Mouse (Mus musculus) lung, embryonic 14.5 days (tissue): ENCODE measurements at regions not wholly inside any gene's neighbourhood (a gene's known extent, or its start where the extent isn't known, plus 50 kb on each side); places are given as distances from the start of the nearest gene placed in this dataset.

ENCODE experiments used
- ATAC-seq: fragments of 200-750 bp; cut with Nextera tagmentation; 2 replicates; pipeline ENCODE4 v1.8.0; 2017; ENCODE audit warnings: mild to moderate bottlenecking, moderate TSS enrichment, moderate library complexity; ENCODE audit not compliant: insufficient read depth
- DNase-seq: peaks from one replicate; pipeline ENCODE4 v3.0.0-alpha.2; 2015
- H3K27ac ChIP-seq: fragments of 300-500 bp; sonication (generic); 2 replicates; pipeline ENCODE4 v1.5.1; 2014; ENCODE audit warnings: low read depth, mild to moderate bottlenecking, moderate library complexity
- H3K27me3 ChIP-seq: fragments of 300-500 bp; sonication (generic); 2 replicates; pipeline ENCODE4 v1.6.1; 2014; ENCODE audit warnings: low read length, control low read depth; ENCODE audit not compliant: insufficient read depth
- H3K36me3 ChIP-seq: fragments of 300-500 bp; sonication (generic); 2 replicates; pipeline ENCODE4 v1.6.1; 2014; ENCODE audit warnings: control low read depth; ENCODE audit not compliant: insufficient read depth
- H3K4me1 ChIP-seq: fragments of 300-500 bp; sonication (generic); 2 replicates; pipeline ENCODE4 v1.6.1; 2014; ENCODE audit warnings: antibody characterized with exemption, control low read depth; ENCODE audit not compliant: insufficient read depth
- H3K4me2 ChIP-seq: fragments of 300-500 bp; sonication (generic); 2 replicates; pipeline ENCODE4 v1.6.1; 2014; ENCODE audit warnings: mild to moderate bottlenecking
- H3K4me3 ChIP-seq: fragments of 300-500 bp; sonication (generic); 2 replicates; pipeline ENCODE4 v1.5.1; 2014; ENCODE audit warnings: low read depth, low read length
- H3K9ac ChIP-seq: fragments of 300-500 bp; sonication (generic); 2 replicates; pipeline ENCODE4 v1.6.1; 2014
- H3K9me3 ChIP-seq: fragments of 300-500 bp; sonication (generic); 2 replicates; pipeline ENCODE4 v1.6.1; 2016; ENCODE audit warnings: low read depth, low read length, control low read depth
- CTCF ChIP-seq: IDR thresholded peaks from 2 replicates; pipeline ENCODE4 v1.5.1; 2016; ENCODE audit warnings: antibody characterized with exemption, low read depth
- WGBS: fragments of 180-500 bp; shearing (Covaris S2); extraction: QIAGEN DNeasy Blood & Tissue Kit; methylation state at CpG from one replicate; pipeline ENCODE4 v1.1.7; 2014; 5-methylcytosine and 5-hydroxymethylcytosine counted together

DNA sequence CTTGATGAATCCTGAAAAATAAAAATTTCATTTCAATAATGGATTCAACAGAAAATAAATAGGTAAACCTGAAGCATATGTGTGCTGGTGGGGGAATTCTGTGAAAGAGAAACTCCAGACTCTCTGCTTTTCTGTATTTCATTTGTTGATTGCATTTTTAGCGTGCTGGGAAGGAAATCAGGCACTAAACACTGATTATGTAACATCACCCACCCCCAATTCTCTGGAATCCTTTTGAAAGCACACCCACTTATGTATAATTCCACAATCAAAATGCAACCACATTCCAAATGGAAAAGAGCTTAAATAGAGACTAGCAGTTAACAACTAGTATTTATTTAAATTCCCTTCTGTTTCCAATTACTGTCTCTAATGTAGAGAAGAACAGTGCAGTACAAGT, 143.7 kb upstream of the Rprm start:
- DNase-seq = no peak
- no peak for TF ChIP-seq CTCF
- no peaks in the 10 kb centered on the region for H3K36me3 ChIP-seq
- H3K4me2 ChIP-seq = no peak overlapping the region
- H3K27ac ChIP-seq = no peak overlapping the region
- WGBS = 63% methylated on average over 1 of the region's 1 CpGs
- no peak overlapping the region for H3K9ac ChIP-seq
- no peaks in the 10 kb centered on the region for H3K27me3 ChIP-seq
- no peaks in the 10 kb centered on the region for H3K9me3 ChIP-seq
- no peaks in the 10 kb centered on the region for H3K4me1 ChIP-seq
- ATAC-seq = no peak
- H3K4me3 ChIP-seq = no peak overlapping the region

DNA sequence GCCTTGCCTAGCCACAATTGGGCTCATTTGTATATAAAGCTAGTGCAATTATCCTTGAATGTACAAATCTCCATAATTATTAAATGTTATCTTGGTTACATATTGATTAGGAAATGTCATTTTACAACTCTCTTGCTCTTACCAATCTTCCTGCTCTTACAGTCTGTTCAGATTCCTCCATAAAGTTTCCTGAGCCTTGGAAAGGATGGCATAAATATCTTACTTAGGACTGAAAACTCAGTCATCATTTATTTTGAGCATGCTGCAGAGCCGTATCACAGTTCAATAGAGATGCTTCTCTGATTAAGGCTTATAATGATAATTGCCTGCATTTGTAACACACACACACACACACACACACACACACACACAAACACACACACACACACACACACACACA, 151.4 kb upstream of the Rprm start:
- H3K36me3 ChIP-seq = no peaks in the 10 kb centered on the region
- H3K9ac ChIP-seq = no peak overlapping the region
- H3K4me2 ChIP-seq = no peak overlapping the region
- H3K27ac ChIP-seq = no peak overlapping the region
- no peak for TF ChIP-seq CTCF
- no peaks in the 10 kb centered on the region for H3K4me1 ChIP-seq
- ATAC-seq (no peak), DNase-seq (no peak)
- H3K4me3 ChIP-seq = no peak overlapping the region
- H3K9me3 ChIP-seq = no peaks in the 10 kb centered on the region
- WGBS = 89% methylated on average over 1 of the region's 1 CpGs
- H3K27me3 ChIP-seq = no peaks in the 10 kb centered on the region

DNA sequence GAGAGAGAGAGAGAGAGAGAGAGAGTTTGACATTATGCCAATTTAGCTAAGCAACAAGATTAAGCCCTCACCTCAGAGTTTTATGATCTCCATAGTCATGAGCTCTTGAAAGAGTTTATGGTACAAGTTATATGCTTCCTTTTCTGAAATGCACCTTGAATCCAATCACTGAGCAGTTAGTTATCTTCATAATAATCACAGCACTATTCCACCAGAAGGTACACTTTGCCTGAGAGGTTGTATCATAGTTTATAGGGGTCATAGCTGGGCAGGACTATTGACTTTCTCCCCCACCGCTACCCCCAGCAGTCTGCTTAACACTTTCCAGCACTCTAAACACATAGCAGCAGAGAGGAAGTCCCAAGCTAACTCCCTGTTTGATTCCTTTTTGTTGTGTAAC, 151.8 kb upstream of the Rprm start:
- no peak overlapping the region for H3K27ac ChIP-seq

DNA sequence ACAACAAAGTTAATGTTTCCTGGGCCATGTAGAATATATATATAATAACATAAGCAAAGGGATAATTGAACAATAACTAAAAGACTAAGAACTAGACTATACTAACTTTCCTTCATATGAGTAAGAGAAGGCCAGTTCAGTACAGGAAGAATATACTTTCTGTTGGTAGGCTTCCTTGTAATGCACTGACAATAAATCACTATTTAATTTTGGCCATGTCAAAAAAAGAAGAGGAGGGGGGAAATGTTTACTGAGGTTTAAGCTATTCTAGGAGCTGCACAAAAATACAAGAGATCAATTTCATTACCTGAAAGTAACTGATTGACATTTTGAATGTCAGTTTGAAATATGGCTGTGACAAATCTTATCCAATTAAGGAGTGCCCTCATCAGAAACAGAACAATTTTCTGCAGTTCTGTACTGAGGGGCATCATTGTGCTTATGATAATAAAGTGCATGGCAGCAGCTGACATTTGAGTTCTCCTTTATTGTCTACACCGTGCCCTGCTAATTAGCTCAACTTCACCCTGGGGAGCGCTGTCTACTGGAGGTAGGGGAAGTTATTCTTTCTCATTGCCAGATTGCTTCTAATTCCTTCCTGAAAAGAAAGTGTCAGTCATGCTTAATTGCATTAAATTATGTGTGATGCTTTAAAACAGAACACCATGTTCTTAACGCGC, 171.2 kb upstream of the Galnt13 start:
- Histone ChIP-seq H3K4me1 (no peaks in the 10 kb centered on the region), H3K27me3 (no peaks in the 10 kb centered on the region), H3K4me3 (no peak overlapping the region), H3K36me3 (no peaks in the 10 kb centered on the region), H3K4me2 (no peak overlapping the region), H3K9me3 (no peaks in the 10 kb centered on the region), H3K9ac (no peak overlapping the region), H3K27ac (no peak overlapping the region)
- DNase-seq = no peak
- 86% methylated on average over 4 of the region's 4 CpGs for WGBS
- ATAC-seq = no peak
- TF ChIP-seq CTCF = no peak

More for the DNA sequence above, 151.8 kb upstream of the Rprm start:
- no peak overlapping the region for H3K4me2 ChIP-seq
- H3K27me3 ChIP-seq = no peaks in the 10 kb centered on the region
- H3K4me1 ChIP-seq = no peaks in the 10 kb centered on the region
- no peaks in the 10 kb centered on the region for H3K36me3 ChIP-seq
- H3K9ac ChIP-seq = no peak overlapping the region
- TF ChIP-seq CTCF = no peak
- ATAC-seq (no peak), DNase-seq (no peak)
- H3K4me3 ChIP-seq = no peak overlapping the region
- no peaks in the 10 kb centered on the region for H3K9me3 ChIP-seq
- 36% methylated on average over 1 of the region's 1 CpGs for WGBS

DNA sequence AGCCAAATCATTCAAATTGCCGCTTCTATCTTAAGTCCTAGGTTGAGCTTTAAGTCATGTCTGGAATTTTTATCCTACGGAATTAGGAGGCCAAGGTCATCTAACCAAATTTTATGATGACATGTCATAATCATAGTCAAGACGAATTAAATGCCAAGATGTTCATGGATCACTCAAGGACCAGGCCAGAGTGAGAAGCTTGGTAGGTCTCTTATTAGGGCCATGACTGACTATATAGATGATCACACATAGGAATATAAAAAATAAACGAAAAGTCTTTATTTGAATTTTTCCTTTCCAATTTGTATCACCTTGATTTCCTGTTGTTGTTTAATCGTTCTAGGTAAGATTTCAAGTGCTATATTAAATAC, 170.7 kb upstream of the Galnt13 start:
- no peak overlapping the region for H3K9ac ChIP-seq
- no peaks in the 10 kb centered on the region for H3K36me3 ChIP-seq
- H3K4me3 ChIP-seq = no peak overlapping the region
- H3K27ac ChIP-seq = no peak overlapping the region
- no peaks in the 10 kb centered on the region for H3K27me3 ChIP-seq
- no peaks in the 10 kb centered on the region for H3K4me1 ChIP-seq
- no peaks in the 10 kb centered on the region for H3K9me3 ChIP-seq
- no peak overlapping the region for H3K4me2 ChIP-seq
- WGBS = 85% methylated on average over 5 of the region's 5 CpGs
- ATAC-seq = no peak
- no peak for DNase-seq
- TF ChIP-seq CTCF = no peak

DNA sequence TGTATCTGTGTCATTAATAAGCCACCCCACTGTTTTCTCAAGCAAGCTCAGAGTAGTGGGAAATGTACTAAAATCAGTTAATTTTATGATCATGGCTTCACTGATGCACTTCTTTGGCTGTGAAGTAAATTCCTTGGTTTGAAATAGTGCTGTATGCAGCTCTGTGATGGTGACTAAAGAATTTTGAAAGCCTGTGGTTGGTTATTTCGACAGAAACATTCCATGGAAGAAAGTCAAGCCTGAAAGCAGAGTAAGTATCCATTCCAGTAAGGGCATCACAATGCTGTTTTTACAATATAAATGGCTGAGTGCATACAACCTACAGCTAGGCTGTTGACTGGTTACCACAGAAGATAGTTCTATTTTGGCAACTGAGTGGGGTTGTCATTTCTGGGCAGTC, 154.2 kb upstream of the Galnt13 start:
- Histone ChIP-seq H3K4me1 (no peaks in the 10 kb centered on the region), H3K9ac (no peak overlapping the region), H3K9me3 (no peaks in the 10 kb centered on the region), H3K36me3 (no peaks in the 10 kb centered on the region), H3K27ac (no peak overlapping the region), H3K4me3 (no peak overlapping the region), H3K4me2 (no peak overlapping the region), H3K27me3 (no peaks in the 10 kb centered on the region)
- ATAC-seq (no peak), DNase-seq (no peak)
- 53% methylated on average over 1 of the region's 1 CpGs for WGBS
- no peak for TF ChIP-seq CTCF

- H3K4me2 ChIP-seq = no peak overlapping the region
- ATAC-seq (no peak), DNase-seq (no peak)
- H3K27me3 ChIP-seq = no peaks in the 10 kb centered on the region
- H3K9ac ChIP-seq = no peak overlapping the region
- no peaks in the 10 kb centered on the region for H3K36me3 ChIP-seq
- no peaks in the 10 kb centered on the region for H3K9me3 ChIP-seq
- no peak overlapping the region for H3K27ac ChIP-seq
- no peak overlapping the region for H3K4me3 ChIP-seq
- TF ChIP-seq CTCF = no peak
- H3K4me1 ChIP-seq = no peaks in the 10 kb centered on the region
- 90% methylated on average over 2 of the region's 2 CpGs for WGBS
Observed at GRCm38 (mm10) chr2:54283876-54284275, 152.2 kb upstream of the Galnt13 start.

- DNase-seq = no peak
- H3K4me3 ChIP-seq = no peak overlapping the region
- no peak for TF ChIP-seq CTCF
- 76% methylated on average over 4 of the region's 4 CpGs for WGBS
- H3K4me2 ChIP-seq = no peak overlapping the region
- no peaks in the 10 kb centered on the region for H3K36me3 ChIP-seq
- no peaks in the 10 kb centered on the region for H3K9me3 ChIP-seq
- H3K4me1 ChIP-seq = no peaks in the 10 kb centered on the region
- no peak overlapping the region for H3K27ac ChIP-seq
- H3K9ac ChIP-seq = no peak overlapping the region
- no peak for ATAC-seq
- H3K27me3 ChIP-seq = no peaks in the 10 kb centered on the region
Observed at GRCm38 (mm10) chr2:54305473-54305872, 130.6 kb upstream of the Galnt13 start.
